Mouse (Mus musculus) naive thymus-derived CD4-positive, alpha-beta T cell, adult 5 months (primary cell): Measurements from ENCODE around the gene Txndc12. TPM values are rescaled to one million over a fixed set of nuclear protein-coding genes. Genes with fewer than 3 reads are reported as not detected.

Source experiments
- polyA plus RNA-seq: library from polyadenylated mRNA; unstranded; fragments of 100-300 nt; shearing (Covaris generic); gene quantifications from one replicate; pipeline ENCODE4 v1.2.1, GENCODE M21; 2017

The Txndc12 gene
- polyA plus RNA-seq, result 11.9 TPM

DNA sequence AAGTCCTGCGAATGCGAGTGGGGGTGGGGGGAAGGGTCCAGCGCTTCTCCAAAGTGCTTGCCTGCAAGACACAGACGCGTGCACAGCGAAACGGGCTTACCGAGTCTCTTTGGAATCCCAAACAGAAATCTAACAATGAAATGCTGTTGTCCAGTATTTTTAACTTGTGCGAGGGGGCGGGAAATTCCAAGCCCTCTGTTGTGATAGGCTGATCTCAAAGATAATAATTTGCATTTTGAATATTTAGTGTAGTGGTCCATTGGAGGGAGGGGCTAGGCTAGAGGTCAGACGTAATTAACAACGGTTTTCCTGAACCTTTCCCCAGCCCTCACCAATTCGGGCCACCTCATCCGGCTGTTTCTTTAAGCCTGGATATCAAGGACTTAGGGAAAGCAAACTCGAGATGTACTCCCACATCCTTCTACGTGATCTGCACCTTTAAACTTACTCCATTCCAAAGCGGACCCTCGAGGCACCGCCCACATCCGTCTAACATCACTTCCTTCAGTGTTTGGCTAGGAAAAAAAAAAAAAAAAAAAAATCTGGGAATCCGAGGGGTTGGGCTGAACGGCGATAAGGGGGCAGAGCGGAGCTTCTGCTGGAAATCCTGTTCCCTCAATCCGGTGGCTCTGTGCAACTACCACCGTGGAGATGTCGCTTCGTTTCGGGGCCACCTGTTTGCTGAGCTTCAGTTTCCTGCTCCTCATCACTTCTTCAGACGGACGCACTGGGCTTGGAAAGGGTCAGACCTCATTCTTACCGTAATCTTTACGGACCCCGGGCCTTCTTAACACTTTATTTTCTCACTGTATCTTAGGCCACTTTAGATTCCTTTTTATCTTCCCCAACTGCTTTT lies at the start of gene Txndc12:
Txndc12 (plus strand) TSS at position 487 of the 856 bp plus-strand sequence.

DNA sequence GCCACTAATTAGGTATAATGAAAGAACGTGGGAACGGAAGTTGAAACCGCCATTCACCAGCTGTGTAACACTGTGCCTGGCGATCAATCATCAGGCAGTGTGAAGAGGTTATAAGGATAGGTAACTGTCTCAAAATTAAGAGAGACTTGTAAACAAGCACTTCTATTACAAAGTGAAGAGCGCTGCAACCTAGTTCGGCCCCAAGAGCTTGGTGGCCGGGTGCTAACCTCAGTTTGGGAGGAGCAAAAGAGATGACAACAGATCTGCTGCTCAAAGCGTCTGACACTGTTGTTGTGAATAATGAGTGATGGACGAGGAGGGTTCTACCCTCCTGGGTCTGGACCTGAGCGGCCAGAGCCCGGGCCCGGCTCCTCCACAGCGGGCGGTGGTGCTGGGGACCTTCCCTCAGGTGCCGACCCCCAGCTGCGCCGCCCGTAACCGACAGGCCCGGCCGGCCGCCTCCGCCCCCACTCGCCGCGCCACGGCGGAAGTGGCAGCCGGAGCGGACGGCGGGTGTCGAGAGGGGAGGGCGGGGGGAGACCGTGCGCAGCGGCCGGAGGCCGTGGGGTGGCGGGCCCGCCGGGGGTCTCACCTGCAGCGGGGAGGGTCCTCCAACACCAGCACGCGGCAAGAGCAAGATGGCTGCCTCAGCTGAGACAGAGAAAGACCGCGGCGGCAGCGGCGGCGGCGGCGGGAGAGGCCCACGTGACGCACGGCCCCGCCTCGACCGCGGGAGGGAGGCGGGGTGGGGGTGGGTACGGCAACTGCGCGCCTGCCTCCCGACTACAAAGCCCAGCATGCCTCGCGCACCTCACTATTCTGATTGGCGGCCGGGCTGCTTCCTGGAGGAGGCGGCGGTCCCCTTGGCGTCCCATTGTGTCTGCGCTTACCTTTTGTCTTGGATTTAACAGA lies 1.2 kb upstream of the Txndc12 start, which contains the start of gene Btf3l4:
Btf3l4 (minus strand) TSS at position 699 of the 912 bp plus-strand sequence.

DNA sequence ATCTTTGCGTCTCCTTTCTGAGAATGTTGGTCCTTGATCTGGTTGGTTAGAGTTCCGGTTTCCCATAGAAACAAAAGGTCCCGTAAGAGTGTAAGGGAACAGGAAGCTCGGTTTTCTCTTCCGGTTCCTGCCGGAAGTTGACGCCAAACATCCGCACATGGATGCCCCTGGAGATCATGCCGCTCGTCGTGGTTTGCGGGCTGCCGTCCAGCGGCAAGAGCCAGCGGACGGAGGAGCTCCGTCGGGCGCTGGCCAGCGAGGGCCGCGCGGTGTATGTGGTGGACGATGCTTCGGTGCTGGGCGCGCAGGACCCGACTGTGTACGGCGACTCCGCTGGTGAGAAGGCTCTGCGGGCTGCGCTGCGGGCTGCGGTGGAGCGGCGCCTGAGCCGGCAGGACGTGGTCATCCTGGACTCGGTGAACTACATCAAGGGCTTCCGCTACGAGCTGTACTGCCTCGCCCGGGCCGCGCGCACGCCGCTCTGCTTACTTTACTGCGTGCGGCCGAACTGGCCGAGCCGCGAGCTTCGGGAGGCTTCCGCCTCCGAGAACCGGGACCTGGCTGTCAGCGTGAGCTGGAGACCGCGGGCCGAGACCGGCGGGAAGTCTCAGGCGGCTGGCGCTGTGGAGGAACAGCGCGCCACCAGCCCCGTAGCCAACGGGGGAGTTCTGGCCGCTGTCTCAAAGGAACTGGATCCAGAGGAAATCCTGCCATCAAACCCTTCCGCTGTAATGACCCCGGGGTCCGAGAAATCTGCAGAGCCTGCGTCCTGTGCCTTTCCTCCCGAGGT lies 13.5 kb downstream of the Txndc12 start, which contains the start of gene Kti12:
Kti12 (plus strand) TSS at position 71 of the 790 bp plus-strand sequence.

DNA sequence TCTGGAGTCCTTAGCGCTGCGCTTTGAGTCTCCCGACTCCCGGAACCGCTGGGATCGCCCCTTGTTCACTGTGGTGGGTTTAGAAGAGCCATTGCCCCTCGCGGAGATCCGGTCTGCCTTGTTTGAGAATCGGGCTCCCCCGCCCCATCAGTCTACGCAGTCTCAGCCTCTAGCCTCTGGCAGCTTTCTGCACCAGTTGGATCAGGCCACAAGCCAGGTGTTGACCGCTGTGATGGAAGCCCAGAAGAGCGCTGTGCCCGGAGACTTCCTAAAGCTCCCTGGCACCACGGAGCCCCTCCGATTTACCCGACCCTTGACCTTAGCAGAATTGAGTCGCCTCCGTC lies 14.1 kb downstream of the Txndc12 start, which contains the start of gene A730015C16Rik:
A730015C16Rik (minus strand) TSS at position 115 of the 344 bp plus-strand sequence.

DNA sequence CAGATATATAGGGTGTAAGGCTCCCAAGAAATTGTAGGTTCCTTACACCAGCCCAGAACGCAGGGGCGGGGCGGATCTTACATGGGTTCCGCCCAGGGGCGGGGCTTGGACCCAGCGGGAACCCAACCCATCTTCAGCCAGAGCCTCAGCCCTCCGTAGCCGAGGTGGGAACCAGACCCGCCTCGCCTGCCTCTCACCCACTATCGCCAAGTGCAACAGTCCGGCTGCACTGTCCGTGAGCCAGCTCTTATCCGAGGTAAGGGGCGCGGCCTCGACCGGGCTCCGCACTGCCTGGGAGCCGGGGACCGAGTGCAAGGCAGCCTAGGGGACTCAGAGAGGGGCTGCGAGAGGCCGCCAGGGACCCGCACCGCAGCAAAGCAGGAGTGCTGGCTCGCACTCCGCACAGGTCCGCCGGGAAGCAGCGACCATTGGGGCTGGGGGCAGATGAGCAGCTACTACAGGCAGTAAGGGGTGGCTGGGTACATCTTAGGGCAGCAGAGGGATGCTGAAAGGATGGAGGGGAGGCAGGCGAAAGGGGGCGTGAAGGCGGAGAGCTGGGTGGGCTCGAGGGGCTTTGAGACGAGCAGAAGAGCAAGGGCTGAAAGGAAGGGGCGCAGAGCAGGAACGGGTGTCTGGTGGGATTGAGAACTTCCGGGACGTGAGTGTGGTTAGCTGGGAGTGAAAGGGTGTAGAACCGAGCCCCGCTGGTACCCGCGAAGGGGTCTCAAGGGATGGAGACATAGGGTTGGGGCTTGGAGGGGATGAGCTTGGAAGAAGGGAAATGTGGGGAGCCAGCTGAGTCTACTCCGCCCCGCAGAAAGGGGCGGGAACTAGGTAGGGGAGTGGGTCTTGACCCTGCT lies 44.8 kb downstream of the Txndc12 start, which contains the start of gene Rab3b:
Rab3b (plus strand) TSS at position 101 of the 860 bp plus-strand sequence.

Other genes with a start within 250 kb of the Txndc12 start
- 75.9 TPM for gene Cc2d1b, start 214.7 kb upstream of the Txndc12 start, polyA plus RNA-seq
- gene 3110021N24Rik, start 115.0 kb upstream of the Txndc12 start, polyA plus RNA-seq, result not detected
- gene Zfyve9, start 53.8 kb upstream of the Txndc12 start, polyA plus RNA-seq, result 0.19 TPM
- 65.5 TPM for gene Btf3l4, start 987 bp upstream of the Txndc12 start, polyA plus RNA-seq
- 56.6 TPM for gene Kti12, start 13.2 kb downstream of the Txndc12 start, polyA plus RNA-seq
- gene A730015C16Rik, start 14.0 kb downstream of the Txndc12 start, polyA plus RNA-seq, result 0.37 TPM
- gene Rab3b, start 44.5 kb downstream of the Txndc12 start, polyA plus RNA-seq, result not detected
- gene Nrd1, start 166.1 kb downstream of the Txndc12 start, polyA plus RNA-seq, result 124 TPM